Mouse (Mus musculus) intestine, postnatal 0 days (tissue): Measurements from ENCODE around the gene Oosp1. TPM values are rescaled to one million over a fixed set of nuclear protein-coding genes. Genes with fewer than 3 reads are reported as not detected.

Experiments
- ATAC-seq: fragments of 200-750 bp; cut with Nextera tagmentation; 2 replicates; pipeline ENCODE4 v1.8.0; 2017; ENCODE audit warnings: mild to moderate bottlenecking, moderate TSS enrichment, moderate library complexity
- H3K27ac ChIP-seq: fragments of 300-500 bp; sonication (generic); 2 replicates; pipeline ENCODE4 v1.5.1; 2014; ENCODE audit warnings: mild to moderate bottlenecking, low read depth, low read length, moderate library complexity
- H3K27me3 ChIP-seq: fragments of 300-500 bp; sonication (generic); replicated peaks from 2 replicates; pipeline ENCODE4 v1.6.1; 2014; ENCODE audit warnings: low read length, mixed read lengths; ENCODE audit not compliant: control insufficient read depth, insufficient read depth
- H3K36me3 ChIP-seq: fragments of 300-500 bp; sonication (generic); 2 replicates; pipeline ENCODE4 v1.6.1; 2014; ENCODE audit warnings: mild to moderate bottlenecking, moderate library complexity; ENCODE audit not compliant: control insufficient read depth, insufficient read depth
- H3K4me1 ChIP-seq: fragments of 300-500 bp; sonication (generic); replicated peaks from 2 replicates; pipeline ENCODE4 v1.6.1; 2014; ENCODE audit warnings: antibody characterized with exemption, low read length, mixed read lengths; ENCODE audit not compliant: control insufficient read depth, insufficient read depth
- H3K4me2 ChIP-seq: fragments of 300-500 bp; sonication (generic); replicated peaks from 2 replicates; pipeline ENCODE4 v1.6.1; 2014; ENCODE audit warnings: low read depth, mild to moderate bottlenecking, moderate library complexity
- H3K4me3 ChIP-seq: fragments of 300-500 bp; sonication (generic); 2 replicates; pipeline ENCODE4 v1.5.1; 2014; ENCODE audit warnings: low read depth, low read length
- H3K9ac ChIP-seq: fragments of 300-500 bp; sonication (generic); 2 replicates; pipeline ENCODE4 v1.6.1; 2014; ENCODE audit warnings: mild to moderate bottlenecking, low read depth, low read length
- H3K9me3 ChIP-seq: fragments of 300-500 bp; sonication (generic); 2 replicates; pipeline ENCODE4 v1.6.1; 2016; ENCODE audit warnings: mixed run types; ENCODE audit not compliant: control insufficient read depth
- CTCF ChIP-seq: sonication (generic); IDR thresholded peaks from 2 replicates; pipeline ENCODE4 v1.5.1; 2016; ENCODE audit warnings: low read depth, mild to moderate bottlenecking, control low read depth, antibody characterized with exemption, moderate library complexity
- WGBS: fragments of 180-500 bp; shearing (Covaris S2); extraction: QIAGEN DNeasy Blood & Tissue Kit; methylation state at CpG from one replicate; pipeline ENCODE4 v1.1.7; 2014; 5-methylcytosine and 5-hydroxymethylcytosine counted together
- polyA plus RNA-seq: library from polyadenylated mRNA; unstranded; fragments of >200 nt; fragmentation: Nextera tagmentation; extraction: Ambion mirVana; gene quantifications from 2 replicates; pipeline ENCODE4 v1.2.1, GENCODE M21; 2015

Oosp1 gene
- polyA plus RNA-seq, 1 experiment from 2014 or later = not detected

DNA sequence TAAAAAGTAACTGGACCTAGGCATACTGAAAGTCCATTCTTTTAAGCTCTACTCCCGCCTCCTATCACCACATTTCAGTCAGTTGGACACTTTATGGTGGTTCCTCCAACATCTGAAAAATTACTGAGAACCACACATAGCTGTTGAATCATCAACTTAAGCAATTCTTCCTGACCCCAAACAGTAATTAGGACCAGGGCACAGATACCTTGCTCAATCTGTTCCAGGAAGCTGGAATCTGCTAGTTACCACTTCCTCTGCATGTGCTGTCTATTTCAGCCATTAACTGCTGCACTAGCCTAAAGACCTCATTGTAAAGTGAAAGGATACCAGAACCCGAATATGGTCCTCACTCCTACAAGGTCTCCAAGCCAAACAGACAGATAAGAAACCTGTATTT, 31.8 kb downstream of the Oosp1 start:
- Histone ChIP-seq H3K27ac (no peak overlapping the region), H3K9me3 (no peaks in the 10 kb centered on the region), H3K9ac (no peak overlapping the region), H3K36me3 (no peaks in the 10 kb centered on the region), H3K4me1 (no peaks in the 10 kb centered on the region), H3K27me3 (no peaks in the 10 kb centered on the region), H3K4me2 (no peak overlapping the region), H3K4me3 (no peak overlapping the region)
- ATAC-seq = no peak
- no peak for TF ChIP-seq CTCF
- 63% methylated on average over 2 of the region's 2 CpGs for WGBS

- Histone ChIP-seq H3K27me3 (no peaks in the 10 kb centered on the region), H3K9me3 (no peaks in the 10 kb centered on the region), H3K9ac (no peak overlapping the region), H3K36me3 (no peaks in the 10 kb centered on the region), H3K27ac (no peak overlapping the region), H3K4me1 (no peaks in the 10 kb centered on the region), H3K4me3 (no peak overlapping the region), H3K4me2 (no peak overlapping the region)
- 64% methylated on average over 4 of the region's 4 CpGs for WGBS
- TF ChIP-seq CTCF = no peak
- ATAC-seq = no peak
These were observed 41.4 kb downstream of the Oosp1 start for GRCm38 (mm10) chr19:11649564-11649963.

DNA sequence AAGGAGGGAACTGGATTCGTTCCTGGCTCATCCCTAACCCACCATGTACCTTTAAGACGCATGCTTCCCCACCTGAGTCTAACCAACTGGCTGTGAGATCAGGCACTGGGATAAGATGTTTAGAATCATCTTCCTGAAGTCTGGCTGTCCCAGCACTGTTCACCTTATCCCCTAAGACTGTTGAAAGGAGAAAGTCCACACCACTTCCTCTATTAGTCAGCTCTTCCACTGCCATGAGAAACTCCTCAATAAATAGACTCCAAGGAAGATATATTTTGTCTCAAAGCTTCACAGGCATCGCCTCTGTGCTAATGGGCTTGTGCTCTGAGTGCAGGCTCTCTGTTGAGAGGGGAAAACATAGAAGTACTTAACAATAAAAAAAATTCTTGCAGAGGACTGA, 44.8 kb downstream of the Oosp1 start:
- no peak for TF ChIP-seq CTCF
- H3K4me1 ChIP-seq = no peaks in the 10 kb centered on the region
- no peak for ATAC-seq
- no peaks in the 10 kb centered on the region for H3K36me3 ChIP-seq
- H3K9ac ChIP-seq = no peak overlapping the region
- no peaks in the 10 kb centered on the region for H3K27me3 ChIP-seq
- H3K9me3 ChIP-seq = no peaks in the 10 kb centered on the region
- H3K4me2 ChIP-seq = no peak overlapping the region
- WGBS = 81% methylated on average over 3 of the region's 3 CpGs
- no peak overlapping the region for H3K4me3 ChIP-seq
- H3K27ac ChIP-seq = no peak overlapping the region

DNA sequence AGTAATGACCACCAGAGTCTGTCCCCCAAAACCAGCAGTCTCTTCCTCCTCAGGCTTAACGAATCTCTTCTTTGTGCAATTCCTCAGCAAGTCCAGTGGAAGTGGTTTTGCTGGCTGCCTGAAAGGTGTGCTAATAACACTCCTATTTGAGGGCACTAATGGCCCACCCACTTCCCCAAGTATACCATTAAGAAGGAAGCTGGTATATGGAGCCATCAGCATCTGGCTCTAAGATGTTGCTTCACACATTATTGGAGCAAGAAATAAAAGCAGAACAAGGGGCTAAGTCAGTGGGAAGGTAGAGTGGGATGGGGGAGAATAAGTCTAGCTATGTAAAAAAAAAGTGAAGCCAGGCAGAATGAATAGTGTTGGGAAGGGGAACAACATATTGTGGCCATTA, 50.2 kb downstream of the Oosp1 start, which contains the start of gene Ms4a3:
TSS of gene Ms4a3 (minus strand) at position 120 of the 400 bp plus-strand sequence.
- no peak for ATAC-seq

DNA sequence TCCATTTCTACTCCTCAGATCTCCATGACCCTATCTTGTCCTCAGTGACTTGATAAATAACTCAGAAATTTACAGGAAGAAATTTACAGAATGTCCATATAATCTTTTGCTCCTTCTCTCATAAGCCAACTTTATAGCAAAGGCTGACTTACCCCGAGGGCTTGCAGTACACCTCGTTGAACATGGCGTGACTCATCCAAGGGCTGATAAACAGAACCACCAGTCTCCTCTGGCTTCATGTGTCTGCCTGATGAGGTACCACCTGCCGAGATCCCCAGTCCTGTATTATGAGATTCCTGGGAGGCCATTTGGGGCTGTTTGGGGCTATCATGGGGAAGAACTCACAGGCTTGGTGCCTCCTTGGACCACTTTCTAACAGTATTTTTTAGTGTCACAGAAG, 51.9 kb downstream of the Oosp1 start:
- Histone ChIP-seq H3K36me3 (no peaks in the 10 kb centered on the region), H3K4me2 (no peak overlapping the region), H3K4me3 (no peak overlapping the region), H3K27ac (no peak overlapping the region), H3K9ac (no peak overlapping the region), H3K4me1 (no peaks in the 10 kb centered on the region), H3K27me3 (no peaks in the 10 kb centered on the region), H3K9me3 (no peaks in the 10 kb centered on the region)
- WGBS = 72% methylated on average over 4 of the region's 4 CpGs
- TF ChIP-seq CTCF = no peak
- ATAC-seq = no peak

More for the DNA sequence above, 50.2 kb downstream of the Oosp1 start, which contains the start of gene Ms4a3:
- H3K36me3 ChIP-seq = no peaks in the 10 kb centered on the region
- H3K9ac ChIP-seq = no peak within 1 kb of the TSS
- no peak within 1 kb of the TSS for H3K27ac ChIP-seq
- 72% methylated on average over 1 of the region's 1 CpGs for WGBS
- no peak for TF ChIP-seq CTCF
- H3K4me2 ChIP-seq = no peak within 1 kb of the TSS
- no peaks in the 10 kb centered on the region for H3K9me3 ChIP-seq
- no peaks in the 10 kb centered on the region for H3K4me1 ChIP-seq
- H3K4me3 ChIP-seq = no peak within 1 kb of the TSS
- no peaks in the 10 kb centered on the region for H3K27me3 ChIP-seq

DNA sequence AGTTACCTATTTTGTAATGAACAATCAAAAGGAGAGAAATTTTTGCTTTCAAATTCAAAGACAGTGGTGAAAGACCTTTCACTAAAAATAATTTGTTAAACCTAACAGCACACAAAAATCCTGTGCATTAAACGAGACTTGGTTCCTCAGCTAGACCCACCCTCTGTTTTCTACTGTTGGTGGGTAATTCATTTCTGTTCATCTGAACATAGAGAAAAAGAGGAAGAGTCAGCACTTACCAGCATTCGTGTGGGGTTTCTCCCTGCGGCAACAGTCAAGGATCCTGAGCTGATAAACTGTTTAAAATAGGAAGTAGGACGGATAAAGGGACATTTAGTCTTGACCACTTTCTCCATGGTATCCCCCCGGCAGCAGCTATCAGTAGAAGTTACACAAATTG, 55.4 kb downstream of the Oosp1 start:
- no peak overlapping the region for H3K27ac ChIP-seq
- no peak overlapping the region for H3K4me2 ChIP-seq
- no peaks in the 10 kb centered on the region for H3K9me3 ChIP-seq
- H3K9ac ChIP-seq = no peak overlapping the region
- no peaks in the 10 kb centered on the region for H3K27me3 ChIP-seq
- H3K4me1 ChIP-seq = no peaks in the 10 kb centered on the region
- 70% methylated on average over 5 of the region's 5 CpGs for WGBS
- no peaks in the 10 kb centered on the region for H3K36me3 ChIP-seq
- no peak for ATAC-seq
- TF ChIP-seq CTCF = no peak
- no peak overlapping the region for H3K4me3 ChIP-seq

DNA sequence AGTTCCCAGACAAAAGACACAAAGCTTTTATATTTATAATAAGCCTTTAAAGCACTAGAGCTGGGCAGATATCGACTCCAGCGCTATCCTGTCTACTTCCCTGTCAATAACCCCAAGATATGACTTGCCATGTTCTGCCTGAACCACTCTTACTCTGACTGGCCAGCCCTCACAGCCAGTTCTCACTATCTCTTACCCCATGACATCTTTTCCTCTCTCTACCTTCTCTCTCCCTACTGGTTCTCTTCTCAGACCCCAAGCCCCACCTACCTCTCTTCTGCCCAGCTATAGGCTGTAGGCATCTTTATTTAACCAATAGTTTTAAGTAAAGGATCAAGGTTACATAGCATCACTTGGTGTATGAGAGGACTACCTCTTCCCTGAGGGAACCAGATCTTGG, 56.6 kb downstream of the Oosp1 start:
- TF ChIP-seq CTCF = no peak
- no peak overlapping the region for H3K4me2 ChIP-seq
- H3K9me3 ChIP-seq = no peaks in the 10 kb centered on the region
- ATAC-seq = no peak
- no peak overlapping the region for H3K4me3 ChIP-seq
- no peaks in the 10 kb centered on the region for H3K4me1 ChIP-seq
- H3K9ac ChIP-seq = no peak overlapping the region
- no peaks in the 10 kb centered on the region for H3K36me3 ChIP-seq
- H3K27me3 ChIP-seq = no peaks in the 10 kb centered on the region
- H3K27ac ChIP-seq = no peak overlapping the region
- 60% methylated on average over 2 of the region's 2 CpGs for WGBS
